Mouse (Mus musculus) megakaryocyte-erythroid progenitor cell, adult 5-6 weeks (primary cell): ENCODE results near the gene Pla2g4c. TPM values are rescaled to one million over a fixed set of nuclear protein-coding genes. Genes with fewer than 3 reads are reported as not detected.

Experiments
- ATAC-seq: replicated peaks from 2 replicates; pipeline ENCODE4 v1.8.0; 2016; ENCODE audit warnings: mild to moderate bottlenecking, inconsistent platforms; ENCODE audit not compliant: severe bottlenecking, poor library complexity, low FRiP score, low TSS enrichment
- total RNA-seq, 2 experiments: library from RNA; stranded (forward) in 1 of 2; stranded (reverse) in 1 of 2; fragments of 200-1000, 215-1000 nt in 1 of 2; fragments of >200 nt in 1 of 2; fragmentation: Nextera tagmentation in 1 of 2; gene quantifications; 2 replicates each; pipeline ENCODE4 v1.2.3; 2014 to 2017

The Pla2g4c gene
- total RNA-seq (2014; fragmentation: Nextera tagmentation): 10.9 and 11.4 TPM in 2 replicates
- 11.5 and 13.6 TPM in 2 replicates for total RNA-seq (2017)

GRCm38 (mm10) chr7:13324316-13324715 is at the start of gene Pla2g4c:
TSS of gene Pla2g4c (plus strand) at chr7:13324655.
- peak; percentile 97 for ATAC-seq

GRCm38 (mm10) chr7:13277081-13277480 is 47.4 kb upstream of the Pla2g4c start, which contains the start of gene Lig1:
TSS of gene Lig1 (plus strand) at chr7:13277283.
- ATAC-seq: no peak

DNA sequence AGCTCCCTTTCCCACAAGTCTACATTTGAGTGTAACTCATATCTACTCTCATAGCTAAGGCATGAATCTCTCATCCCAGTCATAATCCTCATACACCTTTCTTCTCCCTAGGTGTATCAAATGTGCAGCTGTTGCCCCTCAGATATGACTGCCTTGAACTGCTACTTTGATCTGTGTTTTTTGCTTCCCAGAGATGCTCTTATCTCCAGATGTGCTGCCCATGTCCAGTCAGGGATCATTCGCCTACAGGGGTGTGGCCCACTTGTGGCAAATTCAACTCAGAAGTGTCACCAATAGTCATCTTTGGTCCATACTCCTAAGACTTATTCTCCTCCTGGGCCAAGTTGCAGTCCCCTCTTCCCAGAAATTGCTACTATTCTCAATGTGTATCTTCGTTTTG is 46.6 kb upstream of the Pla2g4c start:
- ATAC-seq: peak; percentile 9

DNA sequence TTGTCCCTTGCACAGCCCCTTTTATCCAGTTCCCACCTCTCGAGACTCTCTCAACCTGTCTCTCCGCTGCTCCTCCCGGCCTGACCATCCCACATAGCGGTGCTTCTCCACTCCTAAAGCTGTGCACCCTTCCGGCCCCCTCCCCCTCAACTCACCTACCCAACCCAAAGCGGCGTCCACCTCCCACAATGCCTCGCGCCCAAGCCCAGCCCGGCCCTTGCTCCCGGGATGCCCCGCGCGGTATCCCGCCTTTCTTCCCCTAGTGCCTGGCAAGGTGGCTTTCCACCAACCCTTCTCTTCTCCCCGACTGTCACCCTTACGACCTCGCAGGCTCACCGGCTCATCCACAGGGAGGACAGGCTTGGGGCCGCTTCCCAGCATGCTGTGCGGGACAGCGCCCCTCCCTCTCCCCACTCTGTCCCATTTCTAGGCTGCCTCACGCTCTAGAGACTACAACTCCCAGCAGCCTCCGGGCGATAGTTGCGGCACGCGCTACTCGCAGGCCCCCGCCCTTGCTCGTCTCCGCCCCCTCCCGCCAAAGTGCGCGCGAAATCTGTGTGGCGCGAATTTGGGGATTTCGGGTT is 46.1 kb upstream of the Pla2g4c start, which contains the start of gene Zswim9:
Gene Zswim9, minus strand, starts transcription at position 414 of the 584 bp plus-strand sequence.
- ATAC-seq: peak; percentile 96

DNA sequence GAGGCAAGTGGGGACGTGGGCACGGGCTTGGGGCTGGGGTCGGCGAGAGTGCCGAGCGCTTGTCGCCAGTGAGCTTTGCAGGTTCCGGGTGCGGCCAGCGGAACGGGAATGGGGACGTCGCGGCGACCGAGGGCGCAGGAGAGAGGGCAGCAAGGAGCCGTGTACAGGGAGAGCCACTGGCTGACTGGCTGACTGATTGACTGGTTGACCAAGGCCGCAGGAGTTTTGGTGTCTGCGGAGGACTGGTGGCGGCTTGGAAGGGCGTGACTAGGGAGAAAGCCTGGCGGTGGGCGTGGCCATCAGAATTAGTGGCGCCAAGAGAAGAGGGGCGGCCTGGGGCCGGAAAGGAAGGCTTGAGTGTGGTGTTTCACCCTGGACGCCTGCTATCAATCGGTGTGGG is 45.5 kb upstream of the Pla2g4c start:
- ATAC-seq: peak; percentile 74

DNA sequence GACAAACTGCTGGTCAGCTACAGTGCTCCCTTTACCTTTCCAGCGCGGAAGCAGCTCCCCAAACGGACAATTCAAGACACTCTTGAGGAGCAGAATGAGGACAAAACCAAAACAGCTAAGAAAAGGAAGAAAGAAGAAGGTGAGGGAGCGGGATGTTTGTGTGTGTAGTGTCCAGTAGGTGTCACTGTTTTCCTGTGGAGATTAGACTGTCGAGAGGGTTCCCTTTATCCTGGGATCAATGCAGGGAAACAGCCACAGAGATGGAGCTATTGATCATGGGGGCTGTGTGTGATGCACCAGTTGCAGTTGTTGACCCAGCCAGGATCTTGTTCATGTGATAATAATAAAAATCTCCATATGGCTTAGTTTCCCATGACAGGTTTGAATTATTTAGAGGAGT is 35.8 kb upstream of the Pla2g4c start:
- peak; percentile 80 for ATAC-seq

DNA sequence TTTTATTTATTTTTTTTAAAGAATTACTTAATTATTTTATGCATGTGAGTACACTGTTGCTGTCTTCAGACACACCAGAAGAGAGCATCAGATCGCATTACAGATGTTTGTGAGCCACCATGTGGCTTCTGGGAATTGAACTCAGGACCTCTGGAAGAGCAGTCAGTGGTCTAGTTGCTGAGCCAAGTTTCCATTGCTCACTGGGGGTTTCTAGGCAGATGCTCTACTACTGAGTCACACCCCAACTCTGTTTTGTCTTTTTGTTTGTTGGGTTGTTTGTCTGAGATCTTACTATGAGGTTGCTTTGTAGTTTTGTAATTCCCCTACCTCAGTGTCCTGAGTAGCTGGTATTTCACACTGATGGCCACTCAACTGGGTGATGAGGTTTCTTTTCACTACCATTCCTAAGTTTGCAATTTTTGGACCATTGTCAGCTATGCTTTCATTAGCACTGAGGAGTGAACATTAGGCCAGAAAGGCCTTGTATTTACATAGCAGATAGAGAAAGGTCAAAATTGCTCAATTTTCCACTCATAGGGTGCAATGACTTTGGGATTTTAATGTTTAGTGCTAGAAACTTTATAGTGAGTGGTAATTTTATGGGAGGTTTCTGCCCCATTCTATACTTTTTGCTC is 34.3 kb upstream of the Pla2g4c start:
- ATAC-seq: no peak

- ATAC-seq: no peak
These were observed 33.1 kb upstream of the Pla2g4c start for GRCm38 (mm10) chr7:13291370-13291769.

DNA sequence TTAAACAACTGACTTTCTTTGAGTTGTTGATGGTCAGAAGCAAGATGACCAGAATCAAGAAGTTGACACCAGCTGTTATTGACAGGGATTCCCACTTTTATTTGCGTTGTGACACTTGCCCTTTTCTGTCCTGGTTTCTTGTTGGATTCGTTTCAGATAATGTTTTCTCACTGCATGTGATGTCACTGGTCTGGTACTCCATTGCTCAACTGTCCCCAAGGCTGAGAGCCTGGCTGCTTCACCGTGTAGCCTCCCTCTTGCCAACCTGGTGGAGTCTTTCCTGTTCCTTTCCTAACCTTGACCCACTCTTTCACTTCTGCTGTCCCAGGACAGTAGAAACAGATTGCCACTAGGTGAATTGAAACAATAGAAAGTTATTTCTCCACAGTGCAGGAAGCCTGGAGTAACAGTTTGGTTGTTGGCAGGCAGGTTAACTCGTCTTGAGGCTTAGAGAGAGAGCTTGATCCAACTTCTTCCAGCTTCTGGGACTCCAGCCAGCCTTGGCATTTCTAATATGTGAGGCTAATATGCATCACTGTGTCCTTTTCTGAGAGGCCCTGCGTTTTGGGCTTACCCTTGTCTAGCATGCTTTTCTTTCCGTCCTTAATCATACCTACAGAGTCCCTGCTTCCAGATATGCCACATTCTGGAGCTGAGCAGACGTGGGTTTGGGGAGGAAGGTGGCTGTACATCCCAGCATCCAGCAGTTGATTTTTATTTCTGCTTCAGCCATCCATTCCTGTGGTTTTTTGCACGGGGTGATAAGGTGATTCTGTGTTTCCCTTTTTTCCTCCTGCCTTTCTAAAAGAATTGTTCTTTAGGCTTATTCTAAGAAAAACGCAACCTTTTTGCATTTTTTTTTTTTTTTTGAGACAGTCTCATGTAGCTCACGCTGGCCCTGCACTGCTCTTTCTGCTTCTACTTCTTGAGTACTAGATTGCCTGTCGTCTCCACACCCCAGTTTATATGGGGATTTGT is 30.3 kb upstream of the Pla2g4c start:
- ATAC-seq: no peak

GRCm38 (mm10) chr7:13295256-13295655 is 29.2 kb upstream of the Pla2g4c start:
- ATAC-seq: no peak

- ATAC-seq: no peak
These were observed 26.8 kb upstream of the Pla2g4c start for GRCm38 (mm10) chr7:13297636-13298035.

DNA sequence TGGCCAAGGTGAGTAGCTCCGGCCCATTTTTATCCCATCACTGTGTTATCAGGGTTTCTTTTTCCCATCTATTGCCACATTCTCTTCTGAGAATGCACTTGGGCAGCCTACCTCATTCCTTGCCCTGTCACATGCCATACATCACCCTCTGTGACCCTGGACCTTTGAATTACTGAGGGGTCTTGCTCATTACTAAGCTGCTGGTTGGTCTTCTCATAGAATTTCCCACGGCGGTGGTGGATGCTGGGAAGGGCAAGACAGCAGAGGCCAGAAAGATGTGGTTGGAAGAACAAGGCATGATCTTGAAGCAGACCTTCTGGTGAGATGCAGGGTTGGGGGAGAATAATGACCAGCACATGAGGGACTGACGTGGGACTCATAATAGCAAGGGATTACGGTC is 25.6 kb upstream of the Pla2g4c start:
- ATAC-seq: no peak

- ATAC-seq: no peak
These were observed 22.8 kb upstream of the Pla2g4c start for GRCm38 (mm10) chr7:13301643-13302042.

GRCm38 (mm10) chr7:13302780-13303179 is 21.7 kb upstream of the Pla2g4c start:
- ATAC-seq: peak; percentile 68

GRCm38 (mm10) chr7:13303372-13303771 is 21.1 kb upstream of the Pla2g4c start:
- ATAC-seq: no peak

GRCm38 (mm10) chr7:13309407-13309806 is 15.0 kb upstream of the Pla2g4c start:
- ATAC-seq: 0 out of 2 replicates have a peak, but pooled peaks have one; percentile 11

GRCm38 (mm10) chr7:13310493-13311199 is 13.8 kb upstream of the Pla2g4c start:
- peak; percentile 91 for ATAC-seq

DNA sequence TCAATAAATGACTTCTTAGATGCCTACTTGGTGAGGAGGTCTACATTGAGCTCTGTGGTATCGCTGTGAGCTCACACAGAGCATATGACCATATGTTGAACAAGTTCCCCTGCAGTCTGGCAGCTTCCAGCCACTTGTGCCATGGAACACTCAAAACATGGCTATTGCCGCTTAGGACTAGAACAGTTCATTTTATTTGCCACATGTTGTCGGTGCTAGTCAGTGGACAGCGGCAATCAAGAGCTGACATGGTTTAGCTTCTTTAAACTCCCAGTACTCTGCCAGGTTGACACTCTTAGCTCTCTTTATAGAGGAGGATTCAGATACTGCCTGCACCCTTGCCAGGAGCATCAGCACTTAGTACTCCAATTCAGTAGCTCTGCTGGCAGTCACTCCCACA is 13.1 kb upstream of the Pla2g4c start:
- no peak for ATAC-seq

DNA sequence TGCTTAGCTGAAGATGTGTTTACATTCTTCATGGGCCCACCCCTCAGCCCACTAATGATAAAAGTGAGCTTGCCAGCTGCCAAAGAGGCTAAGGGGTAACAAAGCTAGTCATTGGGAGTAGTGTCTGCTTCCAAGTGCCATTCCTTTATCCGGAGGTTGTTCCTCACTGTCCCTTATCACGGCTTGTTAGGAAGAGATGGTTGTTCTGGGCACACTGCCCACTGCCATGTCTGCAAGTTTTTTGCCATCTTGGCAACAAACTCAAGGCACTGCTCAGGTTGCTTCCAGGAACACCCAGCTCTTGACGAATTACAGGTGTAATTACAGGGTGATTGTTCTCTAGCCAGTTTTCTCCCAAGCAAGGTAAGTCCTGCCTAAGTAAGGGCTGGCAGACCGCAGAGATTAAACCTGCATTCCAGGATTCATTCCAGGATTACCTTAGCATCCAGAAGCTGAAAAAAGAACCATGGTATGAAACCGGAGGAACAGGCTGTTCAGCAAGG is 10.3 kb upstream of the Pla2g4c start:
- no peak for ATAC-seq
